Mouse (Mus musculus) macrophage (primary cell): ENCODE results near the gene Rps7. TPM values are rescaled to one million over a fixed set of nuclear protein-coding genes. Genes with fewer than 3 reads are reported as not detected.

Experiments used
- H3K27ac ChIP-seq: fragments of 350-480 bp; formaldehyde crosslinking; 2 replicates; pipeline ENCODE4 v1.9.0; 2021
- H3K36me3 ChIP-seq: fragments of 350-480 bp; formaldehyde crosslinking; 2 replicates; pipeline ENCODE4 v1.9.0; 2021; ENCODE audit errors: inconsistent target
- H3K4me3 ChIP-seq: fragments of 350-480 bp; formaldehyde crosslinking; 2 replicates; pipeline ENCODE4 v1.9.0; 2021; ENCODE audit errors: inconsistent target
- H3K79me2 ChIP-seq: fragments of 350-480 bp; formaldehyde crosslinking; 2 replicates; pipeline ENCODE4 v1.9.0; 2021; ENCODE audit errors: inconsistent target
- WGBS: methylation state at CpG from one replicate; pipeline ENCODE4 v1.1.7; 2026; ENCODE audit warnings: inconsistent platforms; ENCODE audit not compliant: missing documents; 5-methylcytosine and 5-hydroxymethylcytosine counted together
- polyA plus RNA-seq: library from polyadenylated mRNA; stranded (reverse); fragments of 250-400 nt; gene quantifications from 3 replicates; pipeline ENCODE4 v1.2.4, GENCODE M21; 2018; ENCODE audit warnings: inconsistent platforms
- total RNA-seq, 78 experiments: library from RNA; depleted of rRNA; stranded (reverse); fragments of 250-400 nt; gene quantifications; 1 replicate in 9 of 78; 2 replicates in 24 of 78; 3 replicates in 43 of 78; 4 replicates in 2 of 78; pipeline ENCODE4 v1.2.4; 2018; ENCODE audit warnings: inconsistent platforms in 56 of 78

Rps7 gene
- total RNA-seq (2018; cell fraction: chromatin; rRNA removed): 100 to 1,000 TPM in 2 of 26 experiments, 10 to 100 TPM in 24; 31.6 to 186 (median 66.2) TPM
- 1,000 to 10,000 TPM in 1 of 26 experiments, 100 to 1,000 TPM in 25; 298 to 1,166 (median 499) TPM for total RNA-seq (2018; cell fraction: cytosol; rRNA removed)
- 100 to 1,000 TPM in 6 of 26 experiments, 10 to 100 TPM in 20; 55.8 to 163 (median 87.8) TPM for total RNA-seq (2018; cell fraction: nucleus; rRNA removed)
- 564 to 875 TPM (median 829 TPM) in 3 replicates for polyA plus RNA-seq

- Histone ChIP-seq H3K27ac (peak within 1 kb of the TSS; percentile 67), H3K36me3 (peaks cover 31% of the 10 kb centered on the region), H3K79me2 (peaks cover 35% of the 10 kb centered on the region), H3K4me3 (peak within 1 kb of the TSS; percentile 77)
- 6% methylated on average over 67 of the region's 69 CpGs for WGBS
Observed at GRCm38 (mm10) chr12:28635535-28636476, at the start of gene Rps7. Gene Rps7, minus strand, starts transcription at chr12:28635953.

GRCm38 (mm10) chr12:28684674-28685073, 48.9 kb upstream of the Rps7 start:
- Histone ChIP-seq H3K27ac (no peak overlapping the region), H3K36me3 (peaks cover 39% of the 10 kb centered on the region), H3K4me3 (no peak overlapping the region), H3K79me2 (no peaks in the 10 kb centered on the region)
- 100% methylated on average over 1 of the region's 1 CpGs for WGBS

DNA sequence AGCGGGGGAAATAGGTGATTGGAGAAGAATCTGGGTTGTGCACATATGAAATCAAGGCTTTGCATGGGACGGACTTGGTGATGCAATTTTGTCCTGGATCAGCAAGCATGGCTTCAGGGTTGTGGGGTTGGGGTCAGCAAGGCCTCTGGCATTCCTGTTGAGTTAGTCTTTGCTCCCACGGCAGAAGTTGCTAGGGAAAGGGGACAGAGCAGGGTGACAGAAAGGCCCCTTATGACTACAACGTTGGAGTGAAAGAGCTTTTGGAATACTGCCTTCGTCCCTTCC, 40.1 kb upstream of the Rps7 start:
- Histone ChIP-seq H3K4me3 (peak overlapping the region; percentile 64), H3K79me2 (peaks cover 34% of the 10 kb centered on the region), H3K36me3 (peaks cover 24% of the 10 kb centered on the region; the same call in 1 of the 2 replicates), H3K27ac (peak overlapping the region; percentile 87)
- 61% methylated on average over 5 of the region's 5 CpGs for WGBS

GRCm38 (mm10) chr12:28675121-28675924, 39.6 kb upstream of the Rps7 start, which contains the start of gene Adi1:
Gene Adi1, plus strand, starts transcription at chr12:28675231.
- peaks cover 19% of the 10 kb centered on the region; the same call in 1 of the 2 replicates for H3K36me3 ChIP-seq
- WGBS: 1% methylated on average over 47 of the region's 53 CpGs
- H3K4me3 ChIP-seq: peak within 1 kb of the TSS; percentile 64
- peak within 1 kb of the TSS; percentile 87 for H3K27ac ChIP-seq
- peaks cover 34% of the 10 kb centered on the region for H3K79me2 ChIP-seq

DNA sequence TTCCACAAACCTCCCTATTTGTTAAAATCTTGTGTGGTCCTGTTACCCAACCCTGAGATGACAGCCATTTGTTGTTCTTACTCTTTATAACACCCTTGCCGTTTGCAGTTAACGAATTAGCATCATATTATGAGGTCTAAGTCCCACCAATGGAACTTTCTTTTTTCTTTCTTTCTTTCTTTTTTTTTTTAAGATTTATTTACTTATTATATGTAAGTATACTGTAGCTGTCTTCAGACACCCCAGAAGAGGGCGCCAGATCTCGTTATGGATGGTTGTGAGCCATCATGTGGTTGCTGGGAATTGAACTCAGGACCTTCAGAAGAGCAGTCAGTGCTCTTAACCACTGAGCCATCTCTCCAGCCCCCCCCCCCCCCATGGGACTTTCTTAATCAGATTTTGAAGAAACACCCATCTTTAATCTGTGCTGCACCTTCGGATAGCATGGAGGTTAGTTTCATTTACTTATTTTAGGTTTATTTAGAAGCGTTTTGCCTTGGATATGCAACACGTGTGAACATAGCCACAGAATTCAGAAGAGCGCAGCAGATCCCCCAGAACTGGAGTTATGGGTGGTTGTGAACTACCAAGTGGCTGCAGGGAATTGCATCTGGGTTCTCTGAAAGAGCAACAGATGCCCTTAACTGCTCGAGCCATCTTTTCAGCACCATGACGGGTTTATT, 38.4 kb upstream of the Rps7 start:
- H3K36me3 ChIP-seq: peaks cover 8% of the 10 kb centered on the region; the same call in 1 of the 2 replicates
- H3K27ac ChIP-seq: no peak overlapping the region
- WGBS: 80% methylated on average over 8 of the region's 10 CpGs
- H3K4me3 ChIP-seq: peak overlapping the region; percentile 64; the same call in 1 of the 2 replicates
- peaks cover 34% of the 10 kb centered on the region for H3K79me2 ChIP-seq

DNA sequence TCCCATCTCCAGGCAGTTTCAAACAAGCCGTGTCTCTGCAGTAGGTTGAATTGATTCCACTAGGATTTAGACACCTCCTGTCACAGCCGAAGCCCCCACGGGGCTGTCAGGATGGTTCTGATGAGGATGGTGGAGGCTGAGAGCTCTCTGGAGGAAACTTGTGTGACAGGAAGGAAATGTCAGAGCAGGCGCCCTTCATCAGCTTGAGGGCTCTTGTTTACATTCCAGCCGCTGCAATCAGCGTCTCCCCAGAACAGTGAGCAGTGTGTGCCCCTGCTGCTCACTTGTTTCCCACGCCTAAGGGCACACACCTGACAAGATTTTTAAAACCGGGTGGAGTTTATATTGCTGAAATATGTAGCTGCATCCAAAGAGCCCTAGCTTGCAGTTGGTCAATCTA, 31.5 kb upstream of the Rps7 start:
- no peaks in the 10 kb centered on the region for H3K36me3 ChIP-seq
- H3K4me3 ChIP-seq: no peak overlapping the region
- no peak overlapping the region for H3K27ac ChIP-seq
- no peaks in the 10 kb centered on the region for H3K79me2 ChIP-seq
- 44% methylated on average over 7 of the region's 8 CpGs for WGBS

DNA sequence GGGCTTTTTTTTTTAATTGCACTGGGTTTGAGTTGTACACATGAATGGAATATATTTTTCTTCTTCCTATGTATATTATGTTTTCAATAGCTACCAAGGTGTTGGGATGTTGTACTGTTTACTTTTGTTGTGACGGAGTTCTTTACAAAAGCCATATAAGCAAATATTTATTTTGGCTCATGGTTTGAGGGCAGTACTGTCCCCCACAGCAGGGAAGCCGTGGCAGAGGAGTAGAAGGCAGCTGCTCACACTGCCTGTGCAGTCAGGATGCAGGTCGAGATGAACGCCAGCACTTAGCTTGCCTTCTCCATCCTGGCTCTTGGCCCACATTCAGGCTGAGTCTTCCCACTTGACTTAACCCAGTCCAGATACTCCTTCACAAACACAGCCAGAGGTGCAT, 31.0 kb upstream of the Rps7 start:
- 88% methylated on average over 4 of the region's 4 CpGs for WGBS
- Histone ChIP-seq H3K36me3 (no peaks in the 10 kb centered on the region), H3K79me2 (no peaks in the 10 kb centered on the region), H3K4me3 (no peak overlapping the region), H3K27ac (no peak overlapping the region)

DNA sequence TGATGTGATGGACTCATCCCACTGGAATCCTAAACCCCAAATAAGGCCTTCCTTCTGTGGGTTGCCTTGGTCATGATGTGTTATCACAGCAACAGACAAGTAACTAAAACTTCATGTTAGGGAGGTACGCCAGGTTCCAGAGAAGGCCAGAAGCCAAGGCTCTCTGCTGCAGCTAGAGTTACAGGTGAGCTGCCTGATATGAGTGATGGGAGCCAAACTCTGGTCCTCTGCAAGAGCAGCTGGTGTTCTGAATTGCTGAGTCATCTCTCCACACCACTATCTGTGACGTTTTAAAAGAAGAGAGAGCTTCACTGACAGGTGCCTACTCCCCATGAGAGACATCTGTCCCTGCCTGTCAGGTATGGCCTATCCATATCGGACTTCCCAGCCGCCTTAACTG, 26.9 kb upstream of the Rps7 start:
- Histone ChIP-seq H3K79me2 (no peaks in the 10 kb centered on the region), H3K27ac (no peak overlapping the region), H3K36me3 (peaks cover 26% of the 10 kb centered on the region), H3K4me3 (no peak overlapping the region)
- WGBS: 75% methylated on average over 2 of the region's 4 CpGs

DNA sequence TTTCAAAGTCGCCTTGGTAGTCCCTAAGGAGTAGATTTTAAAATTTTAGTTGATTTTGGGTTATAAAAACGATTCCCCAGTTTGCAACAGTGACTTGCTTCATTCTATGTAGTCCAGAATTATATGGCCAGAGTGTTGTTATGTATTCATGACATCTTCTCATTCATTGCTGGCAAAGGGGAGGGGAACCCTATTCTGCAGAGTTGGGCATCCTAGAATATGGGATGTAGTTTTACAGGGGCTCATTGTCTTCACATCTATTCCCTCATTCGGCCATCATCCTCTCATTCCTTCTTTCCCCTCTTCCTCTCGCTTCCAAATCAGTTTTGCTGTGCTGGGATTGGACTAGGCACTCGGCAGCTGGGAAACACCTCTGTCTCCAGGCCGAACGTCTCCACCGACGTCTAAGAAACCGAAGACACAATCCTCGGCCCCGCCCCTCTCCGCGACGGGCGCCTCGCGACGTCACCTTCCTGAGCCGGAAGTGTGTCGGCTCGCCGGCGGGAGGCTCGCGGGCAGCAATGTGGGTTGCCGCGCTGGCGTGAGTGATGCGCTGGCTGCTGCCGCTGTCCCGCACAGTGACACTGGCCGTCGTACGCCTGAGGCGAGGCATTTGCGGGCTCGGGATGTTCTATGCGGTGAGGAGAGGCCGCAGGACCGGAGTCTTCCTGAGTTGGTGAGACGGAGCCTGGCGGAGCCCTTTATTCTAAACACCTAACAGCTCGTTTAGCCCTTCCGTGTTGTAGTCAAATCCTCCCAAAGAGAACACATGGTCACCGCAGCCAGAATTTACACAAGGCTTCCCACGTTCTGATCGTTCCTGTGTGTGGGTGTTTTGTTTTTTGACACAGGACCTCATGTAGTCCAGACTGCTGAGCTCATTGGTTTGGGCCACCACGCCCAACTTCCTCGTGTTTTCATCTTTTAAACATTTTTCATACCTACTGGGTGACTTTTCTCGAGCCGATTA, 13.7 kb upstream of the Rps7 start, which contains the start of gene Rnaseh1:
Gene Rnaseh1 (plus strand): TSS at position 462 of the 970 bp plus-strand sequence.
- Histone ChIP-seq H3K36me3 (no peaks in the 10 kb centered on the region; the same call in 1 of the 2 replicates), H3K27ac (peak within 1 kb of the TSS; percentile 56), H3K79me2 (peaks cover 36% of the 10 kb centered on the region), H3K4me3 (peak within 1 kb of the TSS; percentile 94)
- 3% methylated on average over 52 of the region's 52 CpGs for WGBS

- Histone ChIP-seq H3K27ac (no peak overlapping the region), H3K36me3 (peaks cover 2% of the 10 kb centered on the region; the same call in 1 of the 2 replicates), H3K79me2 (peaks cover 19% of the 10 kb centered on the region), H3K4me3 (no peak overlapping the region)
- WGBS: 61% methylated on average over 2 of the region's 2 CpGs
Observed at GRCm38 (mm10) chr12:28638778-28639177, 3.0 kb upstream of the Rps7 start.

DNA sequence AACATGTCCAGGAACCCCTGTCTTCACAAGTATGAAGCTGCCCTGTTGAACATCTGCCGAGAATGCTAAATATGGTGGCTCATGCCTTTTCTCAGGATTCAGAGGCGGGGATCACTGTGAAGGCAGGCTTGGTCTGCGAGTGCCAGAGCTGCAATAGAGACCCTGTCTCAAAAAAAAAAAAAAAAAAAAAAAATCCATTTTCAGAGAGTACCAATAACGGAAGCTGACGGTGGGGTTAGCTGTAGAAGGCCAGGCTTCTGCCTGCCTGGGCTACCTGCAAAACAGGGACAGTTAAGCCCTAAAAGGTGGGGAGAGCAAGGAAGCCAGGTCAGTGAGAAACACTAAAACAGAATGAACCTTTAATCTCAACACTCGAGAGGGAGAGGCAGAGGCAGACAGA, 790 bp upstream of the Rps7 start:
- Histone ChIP-seq H3K79me2 (peaks cover 35% of the 10 kb centered on the region), H3K27ac (peak overlapping the region; percentile 67), H3K36me3 (peaks cover 24% of the 10 kb centered on the region), H3K4me3 (peak overlapping the region; percentile 77)
- 87% methylated on average over 5 of the region's 6 CpGs for WGBS

DNA sequence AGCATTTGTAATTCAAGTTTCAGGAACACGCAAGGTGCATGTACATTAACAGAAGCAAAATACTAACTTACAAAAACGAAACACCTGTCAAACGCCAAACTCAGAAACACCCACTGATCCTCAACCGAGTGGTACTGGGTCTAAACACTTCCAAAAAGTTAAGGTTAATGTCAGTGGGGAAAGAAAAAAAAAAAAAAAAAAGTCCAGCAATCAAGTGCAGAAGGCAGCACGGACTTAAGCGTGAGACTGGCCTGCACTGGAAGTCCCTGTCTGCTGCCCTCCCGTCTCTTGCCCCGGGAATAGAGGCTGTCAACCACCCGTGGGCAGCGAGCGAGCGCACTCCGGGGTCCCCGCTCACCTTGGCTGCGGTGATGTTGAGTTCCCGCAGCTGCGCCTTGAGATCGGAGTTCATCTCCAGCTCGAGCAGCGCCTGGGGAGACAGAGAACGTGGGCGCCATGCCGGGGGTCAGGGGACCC, 657 bp downstream of the Rps7 start:
- Histone ChIP-seq H3K4me3 (peak overlapping the region; percentile 77), H3K27ac (peak overlapping the region; percentile 67), H3K36me3 (peaks cover 38% of the 10 kb centered on the region), H3K79me2 (peaks cover 35% of the 10 kb centered on the region)
- WGBS: 2% methylated on average over 23 of the region's 23 CpGs

DNA sequence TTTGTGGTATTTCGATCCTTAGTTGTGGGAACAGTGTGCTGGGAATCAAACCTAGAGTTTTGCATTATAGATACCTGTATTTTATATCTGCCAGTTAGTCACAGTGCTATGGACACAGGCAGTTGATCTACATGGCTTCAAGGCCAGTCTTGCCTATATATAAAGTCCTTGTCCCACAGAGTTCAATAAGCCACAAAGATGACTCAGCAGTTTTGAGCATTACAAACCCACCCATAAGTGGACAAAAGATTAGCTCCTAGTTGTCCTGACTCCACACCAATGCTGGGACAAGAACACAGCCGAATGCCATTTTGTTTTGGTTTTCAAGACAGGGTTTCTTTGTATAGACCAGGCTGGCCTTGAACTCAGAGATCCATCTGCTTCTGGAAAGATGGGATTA, 7.3 kb downstream of the Rps7 start:
- WGBS: 100% methylated on average over 2 of the region's 2 CpGs
- Histone ChIP-seq H3K79me2 (peaks cover 13% of the 10 kb centered on the region), H3K36me3 (peaks cover 37% of the 10 kb centered on the region), H3K4me3 (no peak overlapping the region), H3K27ac (no peak overlapping the region)
